Mouse (Mus musculus): ENCODE data around the gene Exoc6.

DNA sequence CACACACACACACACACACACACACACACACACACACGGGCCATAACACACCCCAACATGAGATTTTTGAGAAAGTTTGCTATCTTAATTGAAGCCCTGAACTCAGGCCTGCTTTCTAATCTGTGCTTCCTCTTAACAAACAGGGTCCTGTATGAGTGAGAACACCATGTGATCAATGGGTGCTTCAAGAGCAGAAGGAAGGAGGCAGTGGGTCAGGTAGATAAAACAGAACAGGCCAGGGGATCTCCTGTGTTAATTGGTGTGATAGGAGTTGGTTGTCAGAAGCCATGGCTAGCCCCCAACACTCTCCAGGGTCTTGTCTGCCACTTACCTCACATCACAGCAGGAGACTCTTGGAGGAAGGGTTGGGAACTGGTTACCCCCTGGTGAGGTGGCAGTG is 165.8 kb downstream of the Exoc6 start:
- TF ChIP-seq CTCF (IDR thresholded peaks at IDR 0.05) (no peak), POLR2A (IDR thresholded peaks at IDR 0.05; ENCODE audit: insufficient read depth, low read depth, low read length) (no peak), EP300 (IDR thresholded peaks at IDR 0.05; ENCODE audit: insufficient read depth, low read depth, low read length) (no peak)
